Mouse (Mus musculus): Measurements from ENCODE around the gene Rrp9. TPM values are rescaled to one million over a fixed set of nuclear protein-coding genes. Genes with fewer than 3 reads are reported as not detected.
A peak's percentile ranks its signal among the peaks of the same experiment; 100 is the strongest.

Gene Rrp9
- polyA plus RNA-seq, 1 experiment from 2014 or later, result 56.5 TPM

- Histone ChIP-seq H3K27me3 (ENCODE audit: control insufficient read depth, insufficient read depth, low read length) (no peaks in the 10 kb centered on the region), H3K9ac (ENCODE audit: low read length) (peak within 1 kb of the TSS; percentile 54), H3K9me3 (ENCODE audit: control insufficient read depth, low read length) (no peaks in the 10 kb centered on the region), H3K27ac (ENCODE audit: low read depth, low read length) (no peak within 1 kb of the TSS; the same call in 1 of the 2 replicates), H3K4me2 (ENCODE audit: low read depth, low read length, severe bottlenecking) (peak within 1 kb of the TSS; percentile 61), H3K36me3 (ENCODE audit: control insufficient read depth, insufficient read depth, low read length) (no peaks in the 10 kb centered on the region), H3K4me3 (ENCODE audit: low read depth, low read length) (peak within 1 kb of the TSS; percentile 37), H3K4me1 (replicated peaks; ENCODE audit: control insufficient read depth, insufficient read depth, low read length) (peaks cover 19% of the 10 kb centered on the region)
- DNase-seq (ENCODE audit: low spot score) (peak; percentile 95), ATAC-seq (replicated peaks; ENCODE audit: low FRiP score) (peak; percentile 80)
- 0% methylated on average over 24 of the region's 24 CpGs for WGBS
These were observed 28.4 kb upstream of the Rrp9 start, which contains the start of the genes Abhd14b and Abhd14a for GRCm38 (mm10) chr9:106447348-106447747. Abhd14b (plus strand) TSS chr9:106447459. Abhd14a (minus strand) TSS chr9:106447678.

GRCm38 (mm10) chr9:106447951-106448350 lies 27.8 kb upstream of the Rrp9 start:
- peak overlapping the region; percentile 61 for H3K4me2 ChIP-seq (ENCODE audit: low read depth, low read length, severe bottlenecking)
- no peak overlapping the region; the same call in 1 of the 2 replicates for H3K9ac ChIP-seq (ENCODE audit: low read length)
- H3K4me1 ChIP-seq (replicated peaks; ENCODE audit: control insufficient read depth, insufficient read depth, low read length), result peaks cover 25% of the 10 kb centered on the region
- DNase-seq (ENCODE audit: low spot score) (no peak), ATAC-seq (replicated peaks; ENCODE audit: low FRiP score) (no peak; the same call in 1 of the 2 replicates)
- H3K9me3 ChIP-seq (ENCODE audit: control insufficient read depth, low read length), result no peaks in the 10 kb centered on the region
- H3K4me3 ChIP-seq (ENCODE audit: low read depth, low read length), result peak overlapping the region; percentile 37; the same call in 1 of the 2 replicates
- H3K36me3 ChIP-seq (ENCODE audit: control insufficient read depth, insufficient read depth, low read length), result no peaks in the 10 kb centered on the region
- H3K27me3 ChIP-seq (ENCODE audit: control insufficient read depth, insufficient read depth, low read length), result no peaks in the 10 kb centered on the region
- 40% methylated on average over 9 of the region's 9 CpGs for WGBS
- no peak overlapping the region for H3K27ac ChIP-seq (ENCODE audit: low read depth, low read length)

GRCm38 (mm10) chr9:106448498-106449031 lies 27.2 kb upstream of the Rrp9 start:
- peak overlapping the region; percentile 54 for H3K9ac ChIP-seq (ENCODE audit: low read length)
- WGBS, result 2% methylated on average over 23 of the region's 23 CpGs
- no peak overlapping the region for H3K27ac ChIP-seq (ENCODE audit: low read depth, low read length)
- ATAC-seq (replicated peaks; ENCODE audit: low FRiP score) (peak; percentile 33), DNase-seq (ENCODE audit: low spot score) (peak; percentile 77)
- H3K9me3 ChIP-seq (ENCODE audit: control insufficient read depth, low read length), result no peaks in the 10 kb centered on the region
- H3K4me1 ChIP-seq (replicated peaks; ENCODE audit: control insufficient read depth, insufficient read depth, low read length), result peaks cover 27% of the 10 kb centered on the region
- H3K36me3 ChIP-seq (ENCODE audit: control insufficient read depth, insufficient read depth, low read length), result no peaks in the 10 kb centered on the region
- H3K27me3 ChIP-seq (ENCODE audit: control insufficient read depth, insufficient read depth, low read length), result no peaks in the 10 kb centered on the region
- H3K4me2 ChIP-seq (ENCODE audit: low read depth, low read length, severe bottlenecking), result peak overlapping the region; percentile 61
- peak overlapping the region; percentile 29 for H3K4me3 ChIP-seq (ENCODE audit: low read depth, low read length)

GRCm38 (mm10) chr9:106449947-106450346 lies 25.8 kb upstream of the Rrp9 start:
- 92% methylated on average over 8 of the region's 8 CpGs for WGBS
- Histone ChIP-seq H3K4me3 (ENCODE audit: low read depth, low read length) (no peak overlapping the region), H3K27ac (ENCODE audit: low read depth, low read length) (no peak overlapping the region)

GRCm38 (mm10) chr9:106450661-106451060 lies 25.1 kb upstream of the Rrp9 start:
- no peak overlapping the region for H3K4me3 ChIP-seq (ENCODE audit: low read depth, low read length)
- no peaks in the 10 kb centered on the region for H3K36me3 ChIP-seq (ENCODE audit: control insufficient read depth, insufficient read depth, low read length)
- peaks cover 31% of the 10 kb centered on the region for H3K4me1 ChIP-seq (replicated peaks; ENCODE audit: control insufficient read depth, insufficient read depth, low read length)
- WGBS, result 23% methylated on average over 9 of the region's 9 CpGs
- no peak for DNase-seq (ENCODE audit: low spot score)
- ATAC-seq (replicated peaks; ENCODE audit: low FRiP score), result no peak
- H3K27me3 ChIP-seq (ENCODE audit: control insufficient read depth, insufficient read depth, low read length), result no peaks in the 10 kb centered on the region
- no peaks in the 10 kb centered on the region for H3K9me3 ChIP-seq (ENCODE audit: control insufficient read depth, low read length)
- H3K4me2 ChIP-seq (ENCODE audit: low read depth, low read length, severe bottlenecking), result no peak overlapping the region
- H3K9ac ChIP-seq (ENCODE audit: low read length), result no peak overlapping the region
- no peak overlapping the region for H3K27ac ChIP-seq (ENCODE audit: low read depth, low read length)

More at GRCm38 (mm10) chr9:106449947-106450346, 25.8 kb upstream of the Rrp9 start:
- Histone ChIP-seq H3K9me3 (ENCODE audit: control insufficient read depth, low read length) (no peaks in the 10 kb centered on the region), H3K4me2 (ENCODE audit: low read depth, low read length, severe bottlenecking) (no peak overlapping the region), H3K9ac (ENCODE audit: low read length) (no peak overlapping the region), H3K27me3 (ENCODE audit: control insufficient read depth, insufficient read depth, low read length) (no peaks in the 10 kb centered on the region), H3K4me1 (replicated peaks; ENCODE audit: control insufficient read depth, insufficient read depth, low read length) (peaks cover 27% of the 10 kb centered on the region), H3K36me3 (ENCODE audit: control insufficient read depth, insufficient read depth, low read length) (no peaks in the 10 kb centered on the region)
- ATAC-seq (replicated peaks; ENCODE audit: low FRiP score) (no peak), DNase-seq (ENCODE audit: low spot score) (no peak)

GRCm38 (mm10) chr9:106451298-106451697 lies 24.5 kb upstream of the Rrp9 start:
- no peak overlapping the region for H3K27ac ChIP-seq (ENCODE audit: low read depth, low read length)
- H3K27me3 ChIP-seq (ENCODE audit: control insufficient read depth, insufficient read depth, low read length), result no peaks in the 10 kb centered on the region
- WGBS, result 74% methylated on average over 11 of the region's 11 CpGs
- H3K36me3 ChIP-seq (ENCODE audit: control insufficient read depth, insufficient read depth, low read length), result no peaks in the 10 kb centered on the region
- no peak overlapping the region for H3K4me2 ChIP-seq (ENCODE audit: low read depth, low read length, severe bottlenecking)
- no peak for ATAC-seq (replicated peaks; ENCODE audit: low FRiP score)
- DNase-seq (ENCODE audit: low spot score), result no peak
- H3K9ac ChIP-seq (ENCODE audit: low read length), result no peak overlapping the region
- peaks cover 38% of the 10 kb centered on the region for H3K4me1 ChIP-seq (replicated peaks; ENCODE audit: control insufficient read depth, insufficient read depth, low read length)
- no peaks in the 10 kb centered on the region for H3K9me3 ChIP-seq (ENCODE audit: control insufficient read depth, low read length)
- H3K4me3 ChIP-seq (ENCODE audit: low read depth, low read length), result no peak overlapping the region

GRCm38 (mm10) chr9:106451899-106452298 lies 23.9 kb upstream of the Rrp9 start:
- H3K27ac ChIP-seq (ENCODE audit: low read depth, low read length), result no peak overlapping the region
- H3K9ac ChIP-seq (ENCODE audit: low read length), result peak overlapping the region; percentile 24; the same call in 1 of the 2 replicates
- no peaks in the 10 kb centered on the region for H3K36me3 ChIP-seq (ENCODE audit: control insufficient read depth, insufficient read depth, low read length)
- H3K4me3 ChIP-seq (ENCODE audit: low read depth, low read length), result no peak overlapping the region; the same call in 1 of the 2 replicates
- ATAC-seq (replicated peaks; ENCODE audit: low FRiP score) (no peak), DNase-seq (ENCODE audit: low spot score) (no peak)
- peak overlapping the region; percentile 73; the same call in 1 of the 2 replicates for H3K4me2 ChIP-seq (ENCODE audit: low read depth, low read length, severe bottlenecking)
- 58% methylated on average over 2 of the region's 2 CpGs for WGBS
- peaks cover 41% of the 10 kb centered on the region for H3K4me1 ChIP-seq (replicated peaks; ENCODE audit: control insufficient read depth, insufficient read depth, low read length)
- no peaks in the 10 kb centered on the region for H3K9me3 ChIP-seq (ENCODE audit: control insufficient read depth, low read length)
- no peaks in the 10 kb centered on the region for H3K27me3 ChIP-seq (ENCODE audit: control insufficient read depth, insufficient read depth, low read length)

- Histone ChIP-seq H3K4me2 (ENCODE audit: low read depth, low read length, severe bottlenecking) (peak overlapping the region; percentile 73), H3K27ac (ENCODE audit: low read depth, low read length) (peak overlapping the region; percentile 89), H3K4me1 (replicated peaks; ENCODE audit: control insufficient read depth, insufficient read depth, low read length) (peaks cover 46% of the 10 kb centered on the region), H3K9ac (ENCODE audit: low read length) (peak overlapping the region; percentile 98), H3K36me3 (ENCODE audit: control insufficient read depth, insufficient read depth, low read length) (no peaks in the 10 kb centered on the region), H3K4me3 (ENCODE audit: low read depth, low read length) (peak overlapping the region; percentile 85), H3K9me3 (ENCODE audit: control insufficient read depth, low read length) (no peaks in the 10 kb centered on the region), H3K27me3 (ENCODE audit: control insufficient read depth, insufficient read depth, low read length) (no peaks in the 10 kb centered on the region)
- no peak for ATAC-seq (replicated peaks; ENCODE audit: low FRiP score)
- 20% methylated on average over 6 of the region's 6 CpGs for WGBS
- no peak for DNase-seq (ENCODE audit: low spot score)
These were observed 23.4 kb upstream of the Rrp9 start for GRCm38 (mm10) chr9:106452351-106452750.

GRCm38 (mm10) chr9:106452821-106453220 lies 22.9 kb upstream of the Rrp9 start:
- Histone ChIP-seq H3K27ac (ENCODE audit: low read depth, low read length) (peak overlapping the region; percentile 89), H3K9ac (ENCODE audit: low read length) (peak overlapping the region; percentile 98), H3K4me2 (ENCODE audit: low read depth, low read length, severe bottlenecking) (peak overlapping the region; percentile 73), H3K4me1 (replicated peaks; ENCODE audit: control insufficient read depth, insufficient read depth, low read length) (peaks cover 49% of the 10 kb centered on the region), H3K36me3 (ENCODE audit: control insufficient read depth, insufficient read depth, low read length) (no peaks in the 10 kb centered on the region), H3K27me3 (ENCODE audit: control insufficient read depth, insufficient read depth, low read length) (no peaks in the 10 kb centered on the region), H3K4me3 (ENCODE audit: low read depth, low read length) (peak overlapping the region; percentile 85), H3K9me3 (ENCODE audit: control insufficient read depth, low read length) (no peaks in the 10 kb centered on the region)
- 1% methylated on average over 6 of the region's 7 CpGs for WGBS
- DNase-seq (ENCODE audit: low spot score) (peak; percentile 87), ATAC-seq (replicated peaks; ENCODE audit: low FRiP score) (peak; percentile 9)
